Mouse (Mus musculus) B cell, adult (primary cell): ENCODE data around the gene Awat2. TPM values are rescaled to one million over a fixed set of nuclear protein-coding genes. Genes with fewer than 3 reads are reported as not detected.

ENCODE experiments used
- total RNA-seq: library from RNA; stranded (reverse); gene quantifications from 4 replicates; pipeline ENCODE4 v1.2.4, GENCODE M21; 2023; ENCODE audit not compliant: inconsistent age

Gene Awat2
- total RNA-seq, result 0.32 to 0.94 TPM (median 0.52 TPM) in 4 replicates

DNA sequence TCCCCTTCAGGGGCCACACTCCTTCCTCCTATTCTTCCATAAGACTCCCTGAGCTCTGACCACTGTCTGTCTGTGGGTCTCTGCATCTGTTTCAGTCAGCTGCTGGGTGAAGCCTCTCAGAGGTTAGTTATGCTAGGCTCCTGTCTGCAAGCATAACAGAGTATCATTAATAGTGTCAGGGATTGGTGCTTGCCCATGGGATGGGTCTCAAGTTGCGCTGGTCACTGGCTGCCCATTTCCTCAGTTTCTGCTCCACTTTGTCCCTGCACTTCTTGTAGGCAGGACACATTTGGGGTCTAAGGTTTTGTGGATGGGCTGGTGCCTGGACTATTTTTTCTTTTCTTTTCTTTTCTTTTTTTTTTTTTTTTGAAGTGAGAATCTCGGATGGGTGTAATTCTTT is at the start of gene Awat2:
Gene Awat2, minus strand, starts transcription at position 101 of the 400 bp plus-strand sequence.

DNA sequence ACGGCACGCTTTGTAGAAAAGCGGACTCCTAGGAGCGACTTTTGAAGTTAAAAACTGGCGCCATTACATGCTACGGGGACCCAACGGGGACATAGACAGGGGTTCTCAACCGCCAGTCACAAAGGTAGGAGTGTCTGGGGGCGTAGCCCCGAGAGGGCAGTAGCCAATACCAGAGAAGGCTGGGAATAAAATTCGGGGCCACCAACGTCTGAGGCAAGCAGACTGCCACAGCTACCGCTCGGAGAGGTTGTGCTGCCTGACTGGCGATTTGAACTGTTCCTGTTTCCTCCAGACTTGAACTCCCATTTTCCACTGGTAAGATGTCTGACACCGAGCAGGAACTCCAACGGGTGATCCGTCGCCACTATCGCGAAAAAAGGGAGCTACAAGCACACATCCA is 13.8 kb downstream of the Awat2 start, which contains the start of gene Otud6a:
Gene Otud6a, plus strand, starts transcription at position 321 of the 400 bp plus-strand sequence.

Other genes starting within 250 kb of the Awat2 start
- gene Otud6a, start 13.7 kb downstream of the Awat2 start, total RNA-seq, result not detected in 4 replicates
- 52.5 to 59.3 TPM (median 57.1 TPM) in 4 replicates for gene Igbp1, start 51.6 kb upstream of the Awat2 start, total RNA-seq
- gene Dgat2l6, start 82.1 kb upstream of the Awat2 start, total RNA-seq, result not detected in 4 replicates
- gene Awat1, start 129.5 kb upstream of the Awat2 start, total RNA-seq, result not detected in 4 replicates
- gene P2ry4, start 152.2 kb upstream of the Awat2 start, total RNA-seq, result not detected in 4 replicates
- not detected in 4 replicates for gene Arr3, start 162.8 kb upstream of the Awat2 start, total RNA-seq
- gene Kif4, start 183.0 kb upstream of the Awat2 start, total RNA-seq, result 1.2 to 2.1 TPM (median 1.5 TPM) in 4 replicates
- gene Pdzd11, start 183.9 kb upstream of the Awat2 start, total RNA-seq, result 16.7 to 20.2 TPM (median 17.9 TPM) in 4 replicates